Mouse (Mus musculus) heart, postnatal 4 days (tissue): ENCODE results near the gene Map3k5. TPM values are rescaled to one million over a fixed set of nuclear protein-coding genes. Genes with fewer than 3 reads are reported as not detected.

Experiments used
- DNase-seq: peaks from one replicate; pipeline ENCODE4 v3.0.0; 2021
- total RNA-seq, 2 experiments: library from RNA; stranded (reverse); gene quantifications; 2 replicates each; pipeline ENCODE4 v1.2.3; 2021

Map3k5 gene
- total RNA-seq, 2 experiments from 2014 or later, result 27.7 to 28.3 TPM

GRCm38 (mm10) chr10:20119504-20120425 is 185.5 kb downstream of the Map3k5 start:
- DNase-seq, result no peak

GRCm38 (mm10) chr10:20121981-20122380 is 187.7 kb downstream of the Map3k5 start:
- DNase-seq, result no peak

DNA sequence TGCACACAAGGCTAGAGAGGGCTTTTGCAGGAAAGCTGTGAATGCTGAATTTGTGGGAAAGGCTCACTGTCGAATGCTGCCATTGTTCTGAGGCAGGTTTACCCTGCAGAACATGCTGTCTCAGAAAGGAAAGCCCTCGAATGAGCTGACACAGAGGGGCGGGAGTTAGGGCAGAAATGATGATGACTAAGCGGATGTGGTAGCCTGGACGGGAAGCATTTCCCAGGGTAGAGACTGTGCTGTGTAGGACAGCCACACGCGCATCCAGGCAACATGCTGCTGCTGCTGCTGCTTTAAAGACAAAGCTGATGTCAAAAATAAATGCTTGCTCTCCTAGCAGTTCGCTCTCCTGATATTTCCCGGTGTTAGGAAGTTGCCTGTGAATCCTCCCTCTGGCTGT is 189.1 kb downstream of the Map3k5 start:
- DNase-seq, result peak; percentile 23

GRCm38 (mm10) chr10:20124576-20124975 is 190.3 kb downstream of the Map3k5 start:
- DNase-seq, result no peak

DNA sequence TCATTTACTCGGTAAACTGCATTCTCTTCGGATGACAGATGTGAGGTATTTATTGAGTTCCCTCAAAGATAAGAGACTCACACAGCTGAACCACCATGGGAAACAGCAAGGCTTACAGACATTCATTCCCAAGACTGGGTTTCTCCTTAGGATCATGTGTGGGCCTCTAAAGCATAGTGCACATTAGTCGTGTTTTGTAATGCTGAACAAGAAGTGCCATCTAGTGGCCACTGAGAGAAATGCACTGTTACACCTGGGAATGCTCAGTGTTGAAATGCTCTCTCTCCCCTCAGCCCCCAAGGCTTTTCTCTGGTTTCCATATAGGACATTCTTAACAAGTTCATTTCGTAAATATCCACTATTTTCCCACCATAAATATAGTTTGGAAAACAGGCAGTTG is 191.0 kb downstream of the Map3k5 start:
- peak; percentile 62 for DNase-seq

GRCm38 (mm10) chr10:20132933-20133652 is 198.8 kb downstream of the Map3k5 start:
- no peak for DNase-seq

- DNase-seq, result peak; percentile 60
Measured at GRCm38 (mm10) chr10:20135350-20136058, 201.2 kb downstream of the Map3k5 start.

GRCm38 (mm10) chr10:20136505-20136904 is 202.2 kb downstream of the Map3k5 start:
- DNase-seq, result no peak

GRCm38 (mm10) chr10:20141376-20141775 is 207.1 kb downstream of the Map3k5 start:
- DNase-seq, result no peak

- peak; percentile 22 for DNase-seq
Measured at GRCm38 (mm10) chr10:20148130-20148772, 214.0 kb downstream of the Map3k5 start, which contains the start of gene Map7. Gene Map7 (plus strand): TSS chr10:20148471.

DNA sequence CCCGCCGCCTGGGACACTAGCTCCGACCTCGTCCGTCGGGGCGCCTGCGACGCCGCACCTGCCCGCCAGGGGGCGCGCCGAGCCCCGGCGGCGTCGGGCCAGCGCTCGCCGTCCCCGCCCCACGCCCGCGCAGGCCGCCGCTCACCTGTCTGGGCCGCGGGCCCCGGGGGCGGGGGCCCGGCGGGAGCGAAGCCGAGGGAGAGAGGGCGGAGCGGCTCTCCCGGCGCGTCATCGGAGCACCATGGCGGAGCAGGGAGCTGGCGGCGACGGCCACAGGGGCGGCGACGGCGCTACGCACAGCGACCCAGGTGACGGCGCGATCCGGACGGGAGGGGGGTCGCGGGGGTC is 214.5 kb downstream of the Map3k5 start:
- DNase-seq, result peak; percentile 60

DNA sequence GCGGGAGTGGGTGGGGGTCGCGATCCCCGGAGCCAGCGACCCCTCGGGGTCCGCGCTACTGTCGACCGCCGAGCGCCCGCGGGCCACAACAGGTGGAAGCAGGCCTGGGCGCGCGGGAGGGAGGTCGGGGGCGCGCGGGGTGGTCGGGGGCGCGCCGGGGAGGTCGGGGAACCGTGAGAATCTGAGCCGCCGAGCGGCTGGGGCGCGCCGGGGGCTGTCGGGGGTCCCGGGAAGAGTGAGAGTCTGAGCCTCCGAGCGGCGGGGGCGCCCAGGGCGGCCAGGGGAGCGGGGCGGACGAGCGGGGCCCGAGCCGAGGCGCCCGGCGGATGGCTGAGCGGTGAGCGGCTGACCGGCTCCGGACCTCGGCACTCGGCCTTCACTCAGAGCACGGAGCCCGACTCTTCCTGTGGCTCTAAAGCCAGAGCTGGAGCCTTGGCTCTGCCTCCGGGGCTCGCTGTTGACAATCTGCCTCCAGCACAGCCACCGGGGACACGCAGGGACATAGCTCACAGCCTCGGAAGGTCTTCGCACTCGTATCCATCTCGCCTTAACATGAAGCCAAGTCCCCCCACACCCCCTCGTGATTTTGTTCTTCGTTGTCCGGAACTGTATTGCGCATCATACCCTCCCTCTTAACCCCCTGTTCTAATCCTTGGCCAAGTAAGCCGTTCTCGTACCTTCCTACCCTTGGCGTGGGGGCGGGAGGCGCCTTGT is 215.0 kb downstream of the Map3k5 start:
- DNase-seq, result peak; percentile 56

GRCm38 (mm10) chr10:20149835-20150355 is 215.6 kb downstream of the Map3k5 start:
- DNase-seq, result no peak

DNA sequence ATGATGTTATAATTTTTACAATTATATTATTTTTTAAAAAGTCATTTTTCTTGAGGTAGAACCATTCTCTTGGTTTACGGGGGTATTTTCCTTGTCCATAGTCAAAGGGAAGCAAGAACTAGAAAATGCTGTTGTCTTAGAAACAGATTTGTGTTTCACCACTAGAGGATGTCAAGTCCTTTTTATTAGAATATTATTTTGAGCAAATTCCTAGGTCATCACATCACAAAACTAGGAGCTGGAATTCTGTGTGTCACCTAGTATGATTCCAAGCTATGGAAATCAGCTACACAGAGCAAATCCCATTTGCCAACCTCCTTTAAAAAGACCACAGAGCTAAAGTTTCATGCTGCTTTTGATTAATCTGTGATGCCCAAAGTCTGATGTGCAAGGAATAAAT is 217.9 kb downstream of the Map3k5 start:
- DNase-seq, result no peak

GRCm38 (mm10) chr10:20153507-20153906 is 219.2 kb downstream of the Map3k5 start:
- no peak for DNase-seq

GRCm38 (mm10) chr10:20155401-20155800 is 221.1 kb downstream of the Map3k5 start:
- no peak for DNase-seq

DNA sequence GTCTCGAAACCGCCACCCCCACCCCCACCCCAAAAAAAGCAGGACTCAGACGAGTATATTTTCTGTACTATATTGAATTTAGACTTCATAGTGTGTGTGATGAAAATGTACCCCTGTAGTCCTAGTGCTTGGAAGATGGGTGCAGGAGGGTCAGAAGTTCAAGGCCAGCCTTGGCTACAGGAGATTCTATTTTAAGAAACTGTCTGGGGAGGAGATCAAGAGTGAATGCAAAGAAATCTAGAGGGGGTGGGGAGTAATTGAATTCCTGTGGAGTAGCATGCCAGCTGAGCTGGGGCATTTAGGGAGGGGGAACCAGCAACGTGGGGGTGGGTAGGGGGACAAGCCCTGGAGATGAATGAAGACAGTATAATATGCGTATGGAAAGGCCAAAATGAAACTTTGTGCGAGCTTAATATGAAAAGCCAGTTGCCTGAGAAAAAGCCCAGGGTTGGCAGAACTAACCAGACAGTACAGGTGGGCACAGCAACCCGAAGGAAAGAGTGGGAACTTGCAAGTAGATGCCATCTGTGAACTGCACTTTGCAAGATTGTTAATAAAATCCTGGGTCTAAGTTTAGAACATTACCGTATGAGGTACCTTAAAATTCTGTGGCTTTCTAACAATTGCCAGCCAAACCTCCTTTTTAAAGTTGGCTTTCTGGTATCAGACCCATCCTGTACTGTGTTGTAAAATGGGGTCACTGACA is 222.9 kb downstream of the Map3k5 start:
- no peak for DNase-seq

DNA sequence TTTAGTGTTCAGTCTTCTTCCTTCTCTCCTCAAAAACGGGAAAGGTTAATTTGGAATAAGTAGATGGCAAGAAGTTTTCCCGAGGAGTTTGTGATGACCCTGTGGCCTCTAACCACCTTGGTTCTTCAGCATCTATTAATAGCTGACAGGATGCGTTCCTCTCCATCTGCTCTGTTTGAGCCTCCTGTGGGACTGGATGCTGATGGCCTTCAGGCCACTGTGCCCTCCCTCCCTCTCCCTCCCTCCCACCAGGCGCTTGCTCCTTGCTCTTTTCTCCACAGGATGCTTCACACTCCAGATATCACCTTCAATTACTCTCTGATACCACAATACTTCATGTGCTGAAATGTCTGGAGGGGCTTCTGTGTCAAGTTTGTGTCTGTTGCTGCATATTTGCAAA is 224.5 kb downstream of the Map3k5 start:
- no peak for DNase-seq

DNA sequence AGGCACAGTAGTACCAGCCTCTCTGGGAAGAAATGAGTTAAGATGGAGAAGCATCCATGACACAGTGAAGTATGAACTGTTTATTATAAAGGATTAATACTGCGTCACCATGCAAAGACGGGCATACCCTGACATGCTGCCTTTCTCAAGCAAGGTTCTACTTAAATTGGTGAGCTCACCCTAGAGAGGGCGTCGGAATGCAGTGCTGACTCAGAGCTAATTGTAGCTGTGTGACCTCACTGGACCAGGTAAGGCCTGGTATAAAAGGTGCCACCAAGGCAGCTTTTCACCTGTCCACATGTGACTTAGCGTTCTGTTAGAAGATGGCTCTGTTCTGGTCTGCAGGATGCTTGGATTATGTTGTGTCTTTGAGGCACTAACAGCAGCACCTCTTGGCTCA is 225.0 kb downstream of the Map3k5 start:
- DNase-seq, result no peak

DNA sequence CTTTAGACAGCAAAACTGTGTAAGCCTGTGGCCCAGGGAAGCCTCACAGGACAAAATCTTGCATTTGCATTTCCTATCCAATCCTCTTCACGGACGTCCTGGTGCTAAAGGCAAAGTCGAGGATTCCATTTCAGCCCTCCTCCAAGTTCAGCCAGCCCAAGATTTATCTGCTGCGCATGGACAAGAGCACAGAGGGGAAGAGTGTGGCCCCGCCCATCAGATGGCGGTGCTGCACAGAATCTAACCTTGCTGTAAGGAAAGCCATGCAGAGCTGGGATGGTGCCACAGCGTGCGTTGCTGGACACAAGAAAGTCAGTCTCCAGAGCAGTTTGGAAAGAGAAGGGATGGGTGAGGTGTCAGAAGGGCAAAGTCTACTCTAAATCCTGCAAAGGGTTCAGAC is 226.6 kb downstream of the Map3k5 start:
- no peak for DNase-seq

DNA sequence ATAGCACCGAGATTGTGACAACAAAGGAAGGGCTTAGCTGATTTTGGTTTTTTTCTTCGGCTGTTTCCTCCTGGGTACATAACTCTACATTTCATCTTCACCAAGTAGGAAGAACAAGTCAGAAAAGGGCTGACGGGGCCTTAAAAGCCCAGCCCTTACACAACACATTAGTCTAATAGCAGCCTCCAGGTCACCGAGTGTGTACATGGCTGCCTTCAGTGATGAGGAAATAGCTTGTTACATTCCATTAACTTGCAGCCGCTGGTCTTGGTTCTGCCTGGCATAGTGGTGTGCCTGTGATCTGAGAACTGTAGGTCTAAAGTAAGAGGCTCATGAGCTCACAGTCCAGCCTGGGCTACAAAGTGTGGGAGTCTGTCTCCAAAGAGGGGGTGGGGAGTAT is 230.5 kb downstream of the Map3k5 start:
- DNase-seq, result no peak
